Mouse (Mus musculus): Measurements from ENCODE around the gene Trappc1.
"Not testable (repeated sequence)": the region's sequence is repeated elsewhere in the genome, so short reads cannot be mapped to it uniquely, and the experiment has no call there.

Trappc1 gene

GRCm38 (mm10) chr11:69323667-69324111 is at the start of gene Trappc1, which contains the start of gene Cntrob:
Gene Trappc1 (plus strand): TSS chr11:69323980.
Gene Cntrob (minus strand): TSS chr11:69323775.
- peak; percentile 98 for DNase-seq (ENCODE audit: low spot score)

- no peak for DNase-seq (ENCODE audit: low spot score)
Measured at GRCm38 (mm10) chr11:69275650-69276049, 48.1 kb upstream of the Trappc1 start.

GRCm38 (mm10) chr11:69276081-69276480 is 47.7 kb upstream of the Trappc1 start:
- DNase-seq (ENCODE audit: low spot score), result no peak

DNA sequence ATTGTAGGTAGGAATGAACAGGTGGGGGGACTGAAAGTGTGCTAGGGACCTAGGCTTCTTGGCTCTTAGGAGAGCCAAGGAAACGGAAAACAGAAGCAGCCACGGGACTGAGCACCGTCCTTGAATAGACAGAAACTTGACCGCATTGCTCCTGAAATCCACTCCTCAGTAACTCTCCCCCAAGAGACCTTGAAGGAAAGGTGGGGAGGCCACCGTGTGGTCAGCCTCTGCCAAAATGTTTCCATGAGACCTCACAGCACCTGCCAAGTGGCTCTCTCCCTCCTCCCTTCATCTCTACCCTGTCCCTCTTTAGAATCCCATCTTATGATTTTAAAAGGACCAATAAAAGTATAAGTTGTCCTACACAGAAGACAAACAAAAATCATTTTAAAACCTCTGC is 46.5 kb upstream of the Trappc1 start:
- DNase-seq (ENCODE audit: low spot score), result no peak

GRCm38 (mm10) chr11:69291111-69291510 is 32.7 kb upstream of the Trappc1 start:
- DNase-seq (ENCODE audit: low spot score), result no peak

DNA sequence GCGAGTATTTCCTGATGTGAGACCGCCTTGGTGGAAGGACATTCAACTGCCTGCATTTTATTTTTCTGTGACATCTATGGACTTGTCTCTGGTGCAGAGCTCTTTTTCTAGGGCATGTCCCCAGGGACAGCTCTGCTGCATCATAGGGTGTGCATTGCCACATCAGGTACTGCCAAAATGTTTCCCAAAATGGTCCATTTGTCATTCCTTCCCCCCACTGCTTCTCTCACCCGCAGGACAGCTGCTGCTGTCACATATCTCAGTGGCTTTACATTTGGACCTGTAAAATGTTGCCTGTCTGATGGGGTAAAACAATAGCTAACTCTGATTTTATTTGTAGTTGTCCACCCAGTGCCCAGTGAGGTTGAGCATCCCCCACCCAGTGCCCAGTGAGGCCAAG is 28.5 kb upstream of the Trappc1 start:
- DNase-seq (ENCODE audit: low spot score), result no peak

DNA sequence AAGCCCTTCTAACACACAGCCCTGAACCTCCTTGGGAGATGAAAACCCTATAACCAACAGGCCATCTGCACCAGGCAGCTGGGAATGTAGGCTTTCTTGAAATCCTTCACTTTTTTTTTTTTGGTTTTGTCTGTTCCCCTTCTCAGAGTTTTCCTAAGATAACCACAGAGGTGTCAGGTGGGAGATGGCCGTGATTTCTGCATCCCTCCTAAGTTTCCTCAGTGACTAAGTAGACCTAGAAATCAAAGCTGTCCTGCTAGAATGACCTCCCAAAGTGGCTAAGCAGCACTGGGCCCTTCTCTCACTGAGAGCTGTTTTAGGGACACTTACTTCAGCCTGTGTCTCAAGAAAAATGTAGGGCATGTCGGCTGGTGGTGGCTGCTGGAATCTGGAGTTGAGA is 26.0 kb upstream of the Trappc1 start:
- no peak for DNase-seq (ENCODE audit: low spot score)

GRCm38 (mm10) chr11:69298231-69298630 is 25.5 kb upstream of the Trappc1 start:
- no peak for DNase-seq (ENCODE audit: low spot score)

DNA sequence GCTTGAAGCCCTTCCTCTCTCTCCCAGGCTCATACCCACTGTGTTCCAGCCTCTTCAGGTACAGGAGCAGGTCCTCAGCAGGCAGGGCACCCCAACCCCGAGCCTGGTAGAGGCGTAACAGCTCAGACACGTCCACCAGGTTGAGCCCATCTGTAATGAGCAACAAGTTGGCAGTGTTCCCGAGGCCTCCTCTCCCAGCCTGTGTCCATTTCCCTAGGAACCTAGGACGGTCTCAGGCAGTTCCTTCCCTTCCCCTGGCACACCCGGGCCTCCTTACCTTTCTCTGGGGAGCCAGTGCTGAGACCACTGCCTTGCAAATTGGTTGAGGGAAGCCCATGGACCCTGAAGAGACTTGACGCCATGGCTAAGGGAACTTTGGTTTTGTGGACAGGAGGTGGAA is 21.0 kb upstream of the Trappc1 start:
- no peak for DNase-seq (ENCODE audit: low spot score)

GRCm38 (mm10) chr11:69305291-69305690 is 18.5 kb upstream of the Trappc1 start:
- no peak for DNase-seq (ENCODE audit: low spot score)

DNA sequence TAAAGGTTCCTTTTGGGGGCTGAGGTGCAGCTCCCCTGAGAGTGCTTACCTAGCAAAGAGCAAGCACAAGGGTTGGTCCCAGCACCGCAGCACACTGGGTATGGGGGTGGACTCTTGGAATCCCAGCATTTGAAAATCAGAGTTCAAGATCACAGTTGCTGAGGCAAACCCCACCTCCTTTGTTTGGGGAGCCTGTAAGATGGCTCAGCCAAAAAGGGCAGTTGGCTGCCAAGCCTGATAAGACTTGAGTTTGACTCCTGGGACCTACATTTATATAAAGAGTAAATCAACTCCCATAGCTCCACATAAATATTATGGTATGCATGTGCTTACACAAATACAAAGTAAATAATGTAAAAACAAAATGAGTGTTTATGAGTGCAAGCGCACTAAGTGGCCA is 17.7 kb upstream of the Trappc1 start:
- DNase-seq (ENCODE audit: low spot score), result no peak

DNA sequence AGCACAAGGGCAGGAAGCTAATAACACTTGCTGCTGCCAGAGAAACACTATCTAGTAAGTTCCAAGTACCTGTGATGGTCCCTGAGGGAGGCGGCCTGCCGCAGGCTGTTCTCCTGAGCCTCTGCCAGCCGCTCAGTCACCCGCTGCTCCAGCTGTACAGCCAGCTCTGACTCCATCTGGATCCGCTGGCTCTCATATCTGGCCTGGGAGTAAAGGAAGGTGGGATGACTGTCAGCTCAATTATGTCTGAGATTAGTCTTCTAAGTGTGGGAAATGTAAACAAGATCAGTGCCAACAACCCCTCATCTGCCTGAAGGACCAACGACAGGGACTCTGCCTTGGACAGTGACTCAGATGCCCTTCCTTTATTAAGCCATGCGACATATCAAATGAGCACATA is 12.5 kb upstream of the Trappc1 start:
- DNase-seq (ENCODE audit: low spot score), result no peak

DNA sequence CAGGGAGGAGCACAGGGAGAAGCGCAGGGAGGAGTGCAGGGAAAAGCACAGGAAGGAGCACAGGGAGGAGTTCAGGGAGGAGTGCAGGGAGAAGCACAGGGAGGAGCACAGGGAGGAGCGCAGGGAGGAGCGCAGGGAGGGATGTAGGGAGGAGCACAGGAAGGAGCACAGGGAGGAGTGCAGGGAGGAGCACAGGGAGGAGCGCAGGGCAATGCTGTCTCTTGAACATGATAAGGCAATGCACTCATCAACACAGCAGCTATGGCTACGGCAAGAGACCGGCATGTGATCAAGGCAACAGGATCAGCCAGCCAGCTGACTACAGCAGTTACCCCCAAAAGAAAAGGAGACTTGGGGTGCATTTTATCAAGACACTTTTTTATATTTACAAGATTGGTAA is 7.4 kb upstream of the Trappc1 start:
- DNase-seq (ENCODE audit: low spot score), result no peak

DNA sequence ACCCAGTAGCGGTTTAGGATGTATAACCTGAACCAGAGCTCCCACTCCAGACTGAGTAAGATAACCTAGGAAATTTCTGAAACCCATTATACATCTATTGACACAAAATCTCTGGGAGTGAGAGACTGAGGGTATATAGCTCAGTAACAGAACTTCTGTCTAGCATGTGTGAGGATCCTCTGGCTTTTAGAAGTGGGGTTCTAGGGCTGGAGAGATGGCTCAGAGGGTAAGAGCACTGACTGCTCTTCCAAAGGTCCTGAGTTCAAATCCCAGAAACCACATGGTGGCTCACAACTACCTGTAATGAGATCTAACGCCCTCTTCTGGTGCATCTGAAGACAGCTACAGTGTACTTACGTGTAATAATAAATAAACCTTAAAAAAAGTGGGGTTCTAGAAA is 5.8 kb upstream of the Trappc1 start:
- not testable (repeated sequence) for DNase-seq (ENCODE audit: low spot score)

- DNase-seq (ENCODE audit: low spot score), result no peak
Measured at GRCm38 (mm10) chr11:69321580-69321979, 2.2 kb upstream of the Trappc1 start.

- DNase-seq (ENCODE audit: low spot score), result no peak
Measured at GRCm38 (mm10) chr11:69322010-69322409, 1.8 kb upstream of the Trappc1 start.

GRCm38 (mm10) chr11:69322693-69323471 is 898 bp upstream of the Trappc1 start:
- no peak for DNase-seq (ENCODE audit: low spot score)

DNA sequence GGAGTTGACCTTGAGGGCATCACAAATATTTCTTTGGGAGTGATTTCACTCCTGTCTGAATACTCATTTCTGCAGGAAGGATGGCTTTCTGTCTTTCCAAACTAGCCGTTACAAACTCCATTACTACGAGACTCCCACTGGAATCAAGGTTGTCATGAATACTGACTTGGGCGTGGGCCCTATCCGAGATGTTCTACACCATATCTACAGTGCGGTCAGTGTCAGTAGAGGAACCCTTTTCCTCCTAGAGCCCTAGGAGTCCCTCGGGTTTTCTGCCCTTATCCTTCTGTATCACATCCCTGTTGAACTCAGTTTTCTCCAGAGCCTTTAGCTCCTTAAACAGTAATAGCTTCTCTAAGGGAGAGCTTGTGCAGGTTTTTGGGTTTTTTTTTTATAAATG is 969 bp downstream of the Trappc1 start:
- no peak for DNase-seq (ENCODE audit: low spot score)

DNA sequence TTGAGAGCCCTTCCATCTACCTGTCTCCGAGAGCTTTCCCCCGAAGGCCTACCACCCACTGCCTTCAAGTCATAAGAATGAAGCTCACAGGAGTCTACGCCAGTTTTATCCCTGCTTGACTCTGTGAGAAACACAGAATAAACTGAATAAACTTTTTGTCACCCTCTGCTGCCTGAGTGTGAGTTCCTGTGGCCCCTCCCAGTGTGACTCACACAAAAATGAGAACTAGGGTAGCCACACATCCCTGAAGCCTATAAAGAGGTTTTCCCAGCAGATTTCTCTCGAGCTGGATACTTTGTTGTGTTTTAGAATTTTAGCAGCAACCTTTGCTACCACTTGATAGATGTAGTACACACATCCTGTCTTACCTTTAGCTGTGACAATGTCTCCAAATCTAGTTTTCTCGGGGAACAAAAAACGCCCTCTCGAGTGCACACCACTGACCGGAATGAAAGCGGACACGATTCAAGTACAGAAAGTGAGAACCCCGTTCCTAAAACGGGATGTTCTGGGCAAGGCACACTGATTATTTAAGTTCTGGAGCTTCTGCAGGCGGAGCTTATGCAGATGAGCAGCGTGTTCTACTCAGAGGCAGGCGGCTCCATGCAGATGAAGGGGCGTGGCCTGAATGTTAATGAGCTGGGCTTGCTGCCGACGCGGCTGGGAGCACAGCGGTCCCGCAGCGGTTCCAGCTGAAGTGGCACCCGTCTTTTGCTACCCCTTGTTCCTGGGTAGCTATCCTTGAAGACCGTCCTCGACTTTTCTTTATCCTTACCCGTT is 2.0 kb downstream of the Trappc1 start, which contains the start of gene Kcnab3:
Gene Kcnab3 (plus strand): TSS at position 631 of the 780 bp plus-strand sequence.
- DNase-seq (ENCODE audit: low spot score), result peak; percentile 80

DNA sequence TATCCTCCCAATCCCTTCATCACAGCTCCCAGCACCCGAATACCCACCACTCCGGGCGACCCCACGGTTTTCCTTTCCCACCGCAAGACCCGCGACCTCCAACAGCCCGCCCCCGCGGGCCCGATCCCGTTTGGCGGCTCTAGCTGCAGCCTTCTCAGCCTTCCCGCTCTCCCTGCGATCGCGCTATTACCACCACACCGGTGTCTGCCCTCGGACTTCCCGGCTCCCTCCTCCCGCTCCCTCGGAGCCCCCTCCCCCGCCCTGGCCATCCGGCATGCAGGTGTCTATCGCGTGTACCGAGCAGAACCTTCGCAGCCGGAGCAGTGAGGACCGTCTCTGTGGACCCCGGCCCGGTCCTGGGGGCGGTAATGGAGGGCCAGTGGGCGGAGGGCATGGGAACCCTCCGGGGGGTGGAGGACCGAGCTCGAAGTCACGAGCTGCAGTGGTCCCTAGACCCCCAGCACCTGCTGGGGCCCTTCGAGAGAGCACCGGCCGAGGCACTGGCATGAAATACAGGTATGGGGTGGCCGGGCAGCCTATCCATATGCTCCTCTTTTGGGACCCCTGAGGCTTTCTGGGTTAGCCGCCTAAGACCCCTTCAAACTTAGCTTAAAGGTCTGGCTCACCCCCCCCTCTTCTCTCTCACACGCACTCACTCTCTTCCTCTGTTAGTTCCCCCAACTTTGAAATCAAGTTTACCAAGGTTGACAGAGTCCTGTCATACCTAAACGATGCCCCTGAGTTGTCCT is 2.8 kb downstream of the Trappc1 start:
- DNase-seq (ENCODE audit: low spot score), result no peak

DNA sequence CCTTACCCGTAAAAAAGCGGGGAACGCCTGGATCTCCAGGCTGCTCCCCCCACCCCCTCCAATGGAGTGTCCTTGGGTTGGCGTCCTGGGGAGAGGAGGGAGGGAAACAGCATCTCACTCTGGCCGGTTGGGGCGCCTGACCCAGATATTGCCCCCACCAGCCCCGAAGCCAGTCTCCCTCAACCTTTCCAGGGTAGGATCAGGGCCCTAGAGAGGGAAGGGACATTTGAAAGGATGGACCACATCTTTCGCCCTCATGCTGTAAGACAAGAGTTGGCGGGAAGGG is 3.3 kb downstream of the Trappc1 start:
- no peak for DNase-seq (ENCODE audit: low spot score)

DNA sequence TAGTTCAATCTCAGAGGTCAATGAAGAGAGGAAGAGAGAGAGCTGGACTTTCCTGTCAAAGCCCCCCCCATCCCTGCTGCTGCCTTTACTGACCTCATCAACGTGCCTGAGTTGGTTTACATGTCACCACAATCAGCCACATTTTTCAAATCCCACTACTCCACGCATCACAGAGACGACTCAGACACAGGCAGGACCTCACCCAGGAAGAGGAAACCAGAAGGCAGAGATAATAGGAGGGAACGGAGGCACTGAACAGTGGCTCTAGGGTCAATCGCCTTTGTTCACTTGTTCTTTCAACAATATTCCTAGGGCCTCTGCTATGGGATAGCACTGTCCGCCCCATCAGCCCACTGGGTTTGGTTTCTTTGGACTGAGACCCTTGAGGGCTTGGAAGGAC is 3.9 kb downstream of the Trappc1 start:
- no peak for DNase-seq (ENCODE audit: low spot score)

DNA sequence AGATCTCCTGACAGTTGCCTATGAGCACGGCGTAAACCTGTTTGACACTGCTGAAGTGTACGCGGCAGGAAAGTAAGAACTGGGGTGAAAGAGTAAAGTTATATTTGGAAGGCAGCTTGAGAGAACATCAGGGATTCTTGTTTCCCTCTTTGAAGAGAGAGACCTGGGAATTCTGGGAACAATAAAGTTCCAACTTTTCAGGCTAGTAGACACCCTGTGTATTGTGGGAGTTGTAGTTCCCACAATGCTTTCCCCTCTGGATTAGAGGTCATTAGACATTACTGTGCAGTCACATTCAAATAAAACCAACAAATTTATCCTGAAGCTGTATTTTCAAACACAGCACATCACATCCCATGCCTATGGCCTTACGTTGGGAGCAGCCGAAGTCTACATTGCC is 4.7 kb downstream of the Trappc1 start:
- DNase-seq (ENCODE audit: low spot score), result no peak
